Mouse (Mus musculus): Measurements from ENCODE around the gene Crb2.

The Crb2 gene

GRCm38 (mm10) chr2:37797046-37797445 lies 21.0 kb downstream of the Crb2 start:
- DNase-seq (ENCODE audit: low spot score in 2 of 2): no peak

DNA sequence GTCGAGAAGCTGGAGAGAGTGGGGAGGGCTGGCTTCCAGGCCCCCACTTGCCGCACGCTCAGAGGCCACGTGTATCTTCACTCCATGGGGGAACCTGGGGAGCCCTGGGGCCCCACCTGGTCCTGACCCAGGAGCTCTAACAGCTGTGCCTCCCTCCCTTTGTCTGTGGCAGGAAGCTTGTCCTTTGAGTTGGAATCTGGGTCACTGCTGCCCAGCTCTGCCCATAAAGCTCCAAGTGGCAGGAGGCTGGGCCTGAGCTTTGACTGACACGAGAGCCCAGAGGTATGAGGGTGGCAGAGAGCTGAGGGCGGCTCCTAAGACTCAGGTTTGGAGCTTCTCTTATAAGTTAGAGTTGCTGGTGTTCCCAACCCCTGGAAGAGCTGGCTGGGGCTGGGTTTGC lies 23.1 kb downstream of the Crb2 start:
- DNase-seq (ENCODE audit: low spot score in 2 of 2): no peak

GRCm38 (mm10) chr2:37801687-37802086 lies 25.6 kb downstream of the Crb2 start:
- DNase-seq (ENCODE audit: low spot score in 2 of 2): no peak

GRCm38 (mm10) chr2:37802610-37803212 lies 26.7 kb downstream of the Crb2 start:
- DNase-seq (ENCODE audit: low spot score in 2 of 2): peak in 1 of 2 experiments; percentile 56

DNA sequence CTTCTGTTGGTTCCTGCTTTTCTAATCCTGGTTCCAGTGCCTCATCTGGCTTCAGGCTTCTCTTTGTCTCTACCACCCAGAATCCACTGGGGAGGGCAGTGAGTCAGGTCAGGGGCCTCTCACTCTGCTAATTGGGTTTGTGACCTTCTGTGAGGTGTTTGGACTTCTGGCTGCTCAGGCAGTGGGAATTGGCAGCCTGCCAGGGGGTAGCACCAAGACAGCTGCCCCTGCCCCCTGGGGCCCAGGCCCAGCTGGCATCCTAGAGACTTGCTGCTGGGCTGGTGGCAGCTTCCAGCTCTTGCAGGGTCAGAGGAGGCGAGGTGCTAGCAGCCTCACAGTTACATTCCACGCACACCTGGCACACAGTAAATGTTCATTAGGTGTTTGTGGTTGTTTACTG lies 35.6 kb downstream of the Crb2 start:
- DNase-seq (ENCODE audit: low spot score in 2 of 2): no peak

DNA sequence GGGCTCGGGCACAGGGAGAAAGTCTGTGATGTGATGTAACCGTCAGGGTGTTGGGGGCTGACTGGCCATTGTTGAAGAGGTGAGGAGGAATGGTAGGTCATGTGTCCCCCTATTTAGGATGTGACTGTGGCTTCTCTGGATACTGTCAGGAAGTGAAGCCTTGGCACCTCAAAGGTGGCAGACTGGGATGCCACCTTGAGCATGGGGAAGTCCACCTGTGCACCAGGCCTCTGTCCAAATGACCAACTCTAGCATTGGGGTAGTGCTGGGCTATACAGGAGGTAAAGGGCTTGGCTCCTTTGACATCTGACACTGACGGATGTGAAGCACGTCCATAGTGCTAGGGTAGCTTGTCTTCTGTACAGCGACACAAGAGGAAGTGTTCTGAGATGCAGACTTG lies 36.4 kb downstream of the Crb2 start:
- DNase-seq (ENCODE audit: low spot score in 2 of 2): no peak

DNA sequence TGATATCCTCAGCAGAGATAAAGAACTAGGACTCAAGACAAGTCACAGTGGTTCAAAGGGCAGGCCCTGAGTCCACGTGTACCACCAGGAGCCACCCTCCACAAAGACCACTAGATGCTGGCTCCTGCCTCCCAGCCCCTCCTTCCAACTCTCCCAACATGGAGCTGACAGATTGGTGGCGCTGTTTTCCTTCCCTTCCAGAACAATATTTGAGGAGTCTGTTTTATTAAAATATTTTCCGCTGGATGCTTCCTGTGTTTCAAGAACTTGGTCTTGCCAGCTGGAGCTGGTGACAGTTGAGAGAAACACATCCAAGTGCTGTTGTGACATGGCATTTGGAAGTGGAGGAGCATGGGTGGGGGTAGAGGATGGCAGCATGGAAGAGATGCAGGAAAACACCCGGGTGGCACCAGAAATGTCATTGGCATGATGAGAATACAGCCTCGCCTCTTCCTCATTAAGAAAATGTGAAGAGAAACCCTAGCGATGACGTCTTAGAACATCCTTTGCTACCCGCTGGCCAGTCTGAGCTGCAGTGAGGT lies 38.8 kb downstream of the Crb2 start:
- no peak for DNase-seq (ENCODE audit: low spot score in 2 of 2)

DNA sequence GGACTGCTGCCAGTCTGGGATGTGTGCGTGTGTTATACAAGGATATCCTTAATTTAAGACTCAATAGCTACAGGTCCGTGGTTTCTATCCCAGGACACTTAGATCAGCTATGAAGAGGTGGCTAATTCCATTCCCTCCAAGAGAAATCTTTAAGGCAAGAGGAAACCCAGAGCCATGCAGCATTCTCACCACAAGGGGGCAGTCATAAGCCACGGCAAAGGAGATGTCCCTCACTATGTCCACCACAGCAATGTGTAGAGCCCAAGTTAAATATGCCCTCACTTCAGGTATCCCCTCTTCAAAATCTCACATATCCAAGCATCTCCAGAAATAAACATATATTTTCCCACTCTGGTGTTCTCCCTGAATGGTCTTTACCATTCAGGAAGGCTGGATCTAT lies 39.6 kb downstream of the Crb2 start:
- DNase-seq (ENCODE audit: low spot score in 2 of 2): peak; percentile 35 to 61

DNA sequence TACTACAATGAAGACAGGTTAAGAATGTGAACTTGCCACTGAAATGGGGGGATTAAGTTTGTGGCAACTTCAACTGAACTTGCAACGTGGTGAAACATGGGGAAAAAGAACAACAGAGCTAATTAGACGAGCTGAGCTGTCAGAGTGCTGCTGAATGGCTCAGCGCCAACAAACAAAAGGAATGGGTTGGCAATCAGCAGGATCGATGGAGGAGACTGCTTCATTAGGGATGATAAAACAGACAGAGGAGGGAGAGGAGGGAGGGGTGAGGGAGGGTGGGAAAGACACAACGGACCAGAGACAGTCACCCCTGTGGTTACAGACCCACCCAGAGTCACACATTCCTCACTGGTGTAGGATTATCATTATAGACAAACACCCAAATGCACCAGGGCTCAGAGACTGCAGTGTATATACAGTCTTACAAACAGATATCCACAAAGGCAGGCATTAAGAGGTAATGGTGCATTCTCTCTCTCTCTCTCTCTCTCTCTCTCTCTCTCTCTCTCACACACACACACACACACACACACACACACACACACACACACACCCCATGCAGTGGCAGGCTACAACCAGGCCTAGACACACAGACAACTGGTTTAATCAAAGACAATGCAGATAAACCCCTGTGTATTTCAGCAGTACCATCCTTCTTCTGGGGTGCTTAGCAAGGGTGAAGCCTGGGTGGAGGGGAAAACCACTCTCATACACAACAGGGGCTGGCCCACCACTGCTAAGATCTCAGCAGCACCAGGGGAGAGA lies 42.9 kb downstream of the Crb2 start:
- no peak for DNase-seq (ENCODE audit: low spot score in 2 of 2)

DNA sequence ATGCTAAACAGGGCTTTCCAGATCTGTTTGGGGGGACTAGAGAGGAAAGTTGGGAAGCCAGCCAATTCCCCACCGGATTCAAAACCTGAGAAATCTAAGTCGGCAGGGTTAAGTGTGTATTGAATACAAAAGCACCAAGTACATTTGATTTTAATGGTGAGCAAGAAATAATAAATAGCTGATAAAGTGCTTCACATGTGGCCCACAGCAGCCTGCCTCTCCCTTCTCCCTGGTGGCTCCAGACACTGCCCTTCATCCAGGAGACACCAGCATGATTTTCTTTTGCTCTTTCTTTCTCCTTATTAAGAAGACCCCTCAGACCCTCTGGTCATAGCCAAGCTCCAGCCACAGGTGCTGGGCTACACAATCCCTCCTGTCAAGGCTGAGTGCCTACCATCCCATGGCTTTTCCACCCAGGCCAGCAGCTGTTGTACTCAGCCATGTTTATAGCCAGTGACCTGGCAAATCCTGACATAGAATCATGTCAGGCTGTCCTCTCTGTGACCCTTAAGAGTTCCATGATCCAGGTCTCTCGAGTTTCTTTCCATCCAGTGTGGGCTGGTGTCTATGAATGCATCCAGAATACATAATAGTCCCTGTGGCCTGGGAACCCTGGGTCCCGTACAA lies 43.6 kb downstream of the Crb2 start:
- DNase-seq (ENCODE audit: low spot score in 2 of 2): no peak

DNA sequence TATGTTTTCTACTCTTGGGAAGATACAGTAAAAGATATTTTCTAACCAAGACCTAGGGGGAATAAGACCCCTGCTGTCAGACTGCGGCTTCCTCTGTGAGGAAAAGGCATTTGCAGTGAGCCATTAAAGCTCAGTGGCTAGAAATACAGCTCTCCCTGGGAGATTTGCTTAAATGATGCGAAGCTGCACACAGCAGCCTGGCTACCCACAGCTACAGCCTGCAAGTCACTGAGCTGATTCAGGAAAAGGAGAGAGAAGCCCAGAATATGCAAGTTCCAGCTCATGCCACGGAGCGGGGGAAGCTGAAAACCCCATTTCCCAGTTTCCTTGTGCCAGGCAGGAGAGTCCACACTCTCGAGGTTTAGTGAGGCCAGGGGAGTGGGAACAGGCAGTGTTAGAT lies 46.1 kb downstream of the Crb2 start:
- DNase-seq (ENCODE audit: low spot score in 2 of 2): no peak

GRCm38 (mm10) chr2:37823826-37824225 lies 47.8 kb downstream of the Crb2 start:
- no peak for DNase-seq (ENCODE audit: low spot score in 2 of 2)

DNA sequence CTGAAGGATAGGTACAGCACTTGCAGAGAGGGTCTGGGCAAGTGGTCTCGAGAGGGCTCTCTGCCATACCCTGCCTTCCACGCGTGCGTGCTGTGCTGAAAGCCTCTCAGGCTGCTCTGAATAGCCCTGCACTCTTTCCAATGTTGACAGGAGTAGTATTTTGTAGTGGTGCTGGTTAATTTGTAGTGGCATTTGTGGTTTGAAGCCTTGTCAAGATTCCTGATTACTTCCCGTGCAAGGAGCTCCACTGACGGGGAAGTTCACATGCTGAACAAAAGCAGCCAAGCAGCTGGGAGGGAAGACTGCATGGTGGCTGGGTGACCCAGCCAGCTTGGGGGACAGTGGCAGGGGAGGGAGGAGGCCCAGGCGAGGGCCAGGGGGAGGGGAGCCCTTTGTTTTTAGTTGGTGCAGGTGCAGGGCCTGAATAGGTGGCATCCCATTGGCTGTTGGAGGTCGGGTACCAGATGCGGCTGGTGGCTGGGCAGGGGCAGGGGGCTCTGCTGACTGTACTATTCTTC lies 53.8 kb downstream of the Crb2 start:
- no peak for DNase-seq (ENCODE audit: low spot score in 2 of 2)

DNA sequence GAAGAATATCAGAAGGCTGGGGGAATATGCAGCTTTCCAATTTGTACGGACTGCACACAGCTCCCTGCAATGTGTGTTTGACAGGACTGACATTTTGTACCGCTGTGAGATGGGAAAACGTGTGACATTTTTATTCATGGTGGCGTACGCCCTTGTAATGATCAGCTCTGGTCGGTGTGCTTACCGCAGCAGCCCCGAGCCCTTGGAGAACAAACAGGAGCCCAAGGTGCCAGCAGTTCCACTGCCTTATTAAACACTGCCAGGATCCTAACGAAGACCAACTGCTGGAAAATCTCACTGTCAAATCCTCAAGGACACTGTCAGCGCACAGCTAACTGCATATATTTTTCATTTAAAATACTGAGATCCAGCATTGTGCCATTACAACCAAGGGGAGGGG lies 56.2 kb downstream of the Crb2 start:
- DNase-seq (ENCODE audit: low spot score in 2 of 2): no peak

- no peak for DNase-seq (ENCODE audit: low spot score in 2 of 2)
Observed at GRCm38 (mm10) chr2:37836926-37837325, 60.9 kb downstream of the Crb2 start.

GRCm38 (mm10) chr2:37837542-37837941 lies 61.5 kb downstream of the Crb2 start:
- DNase-seq (ENCODE audit: low spot score in 2 of 2): no peak

DNA sequence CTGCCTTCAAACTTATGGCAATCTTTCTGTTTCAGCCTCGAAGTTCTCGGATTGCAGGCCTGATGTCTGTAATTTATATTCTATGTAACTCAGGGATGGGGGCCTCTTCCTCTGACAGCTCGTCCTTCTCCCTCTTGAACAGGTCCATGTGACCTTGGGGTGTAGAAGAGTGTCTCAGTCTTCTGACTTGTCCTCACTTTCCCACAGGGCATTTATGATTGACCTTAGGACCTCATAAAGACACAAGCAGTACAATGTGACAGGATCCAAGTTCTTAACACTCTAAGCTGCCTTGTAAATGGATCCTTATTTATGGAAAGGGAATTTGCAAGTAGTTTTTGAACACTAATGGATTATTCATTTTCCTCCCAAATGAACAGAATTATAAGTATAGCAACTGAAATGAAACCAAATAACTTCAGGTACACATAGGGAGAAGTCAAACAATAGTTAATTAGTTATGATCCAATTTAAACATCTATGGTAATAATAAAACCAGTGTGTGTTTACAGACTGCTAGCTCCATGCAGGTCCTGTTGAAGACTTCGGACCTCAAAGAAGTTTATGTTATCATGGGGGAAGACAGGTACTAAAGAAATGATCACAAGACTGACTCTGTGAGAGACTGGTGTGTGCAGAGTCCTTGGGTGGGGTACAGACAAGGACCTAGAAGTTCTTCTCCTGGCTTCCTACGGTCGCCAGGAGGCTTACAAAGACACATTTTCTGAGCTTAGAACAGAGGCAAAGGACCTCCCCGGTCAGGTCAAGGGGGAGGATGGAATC lies 62.3 kb downstream of the Crb2 start:
- no peak for DNase-seq (ENCODE audit: low spot score in 2 of 2)

DNA sequence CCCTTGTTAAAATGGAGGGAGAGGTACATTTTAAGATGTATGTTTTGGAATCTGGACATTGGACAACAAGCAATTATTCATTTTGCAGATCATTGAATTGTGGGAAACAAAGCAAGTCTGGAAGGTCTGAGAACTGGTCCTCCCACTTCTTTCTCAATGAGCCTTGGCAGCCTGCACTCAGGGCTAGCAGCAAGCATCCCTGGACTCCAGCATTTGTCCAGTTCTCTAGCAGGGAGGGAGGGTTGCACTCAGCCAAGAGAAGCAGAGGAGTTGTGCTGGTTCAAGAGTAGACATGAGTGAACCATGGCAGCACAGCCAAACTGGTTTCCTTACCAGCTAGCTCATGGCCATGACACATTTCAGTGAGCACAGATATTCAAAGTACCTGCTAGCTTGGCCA lies 63.9 kb downstream of the Crb2 start:
- no peak for DNase-seq (ENCODE audit: low spot score in 2 of 2)

GRCm38 (mm10) chr2:37842151-37842569 lies 66.1 kb downstream of the Crb2 start:
- no peak for DNase-seq (ENCODE audit: low spot score in 2 of 2)

DNA sequence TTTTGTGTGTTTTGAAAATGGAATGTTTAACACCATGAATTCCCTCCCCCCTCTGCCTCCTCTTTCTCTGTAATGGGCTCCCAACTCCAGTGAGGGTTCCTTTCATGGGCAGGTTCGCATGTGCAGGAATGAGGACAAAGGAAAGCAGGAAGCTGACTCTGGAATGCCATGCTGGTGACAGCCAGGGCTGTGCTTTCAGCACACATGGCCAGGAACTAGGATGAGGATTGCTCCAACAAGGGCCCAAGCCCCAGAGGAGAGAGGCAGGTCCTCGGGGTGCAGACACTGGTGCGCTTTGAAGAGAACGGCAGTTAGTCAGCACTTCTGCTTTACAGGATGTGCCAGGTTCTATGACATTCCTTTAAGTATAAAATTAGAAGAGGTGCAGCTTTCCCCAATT lies 66.7 kb downstream of the Crb2 start:
- DNase-seq (ENCODE audit: low spot score in 2 of 2): no peak
